ENCODE assay signal across 24 mouse cellular contexts in the genomic region with DNA sequence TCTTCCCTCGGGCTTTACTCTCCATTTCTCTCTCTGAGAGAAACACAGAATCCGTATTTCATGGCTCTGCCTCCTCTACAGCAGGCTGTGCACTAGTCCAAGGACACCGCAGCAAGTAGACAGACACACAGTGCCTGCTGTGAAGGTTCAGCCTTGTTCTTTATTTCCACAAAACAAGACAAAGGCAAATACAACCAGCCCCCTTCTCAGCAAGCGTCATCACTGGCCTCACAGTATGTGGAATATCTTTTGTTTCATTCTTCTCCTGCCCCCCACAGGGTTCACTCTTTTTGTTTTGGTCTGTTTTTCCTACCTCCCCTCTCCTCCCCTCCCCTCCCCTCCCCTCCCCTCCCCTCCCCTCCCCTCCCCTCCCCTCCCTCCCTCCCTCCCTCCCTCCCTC. TPM values are rescaled to one million over a fixed set of nuclear protein-coding genes. Genes with fewer than 3 reads are reported as not detected.
"Had no signal": no experiment of that assay in that cellular context is flagged by ENCODE, and none has a peak within 500 bp of the region (broad histone marks: within the 10 kb centered on the region; RNA-seq: fewer than 3 reads in every experiment).

No protein-coding gene starts in this region.

- H3K9me3 ChIP-seq: lung, embryonic 15.5 days; megakaryocyte, embryonic 14.5 days; midbrain, embryonic 13.5 days; midbrain, embryonic 15.5 days; neural tube, embryonic 12.5 days had no signal

- H3K36me3 ChIP-seq: lung, embryonic 15.5 days; midbrain, embryonic 13.5 days; midbrain, embryonic 15.5 days; neural tube, embryonic 12.5 days had no signal

- H3K9ac ChIP-seq: lung, embryonic 15.5 days; midbrain, embryonic 13.5 days; midbrain, embryonic 15.5 days; neural tube, embryonic 12.5 days had no signal

- DNase-seq: lung, adult 2 months; lung, postnatal 14 days; lung, postnatal 36 days; right cerebral cortex, postnatal 14 days; thymus, adult 18-20 months; thymus, postnatal 14 days; thymus, postnatal 36 days had no signal

- H3K4me3 ChIP-seq: lung, embryonic 15.5 days; megakaryocyte, embryonic 14.5 days; midbrain, embryonic 13.5 days; midbrain, embryonic 15.5 days; neural tube, embryonic 12.5 days had no signal

- H3K27ac ChIP-seq: lung, embryonic 15.5 days; macrophage; midbrain, embryonic 13.5 days; midbrain, embryonic 15.5 days; neural tube, embryonic 12.5 days had no signal

- H3K4me2 ChIP-seq: lung, embryonic 15.5 days; midbrain, embryonic 11.5 days; midbrain, embryonic 13.5 days; midbrain, embryonic 15.5 days; neural tube, embryonic 12.5 days had no signal

- H3K27me3 ChIP-seq: lung, embryonic 15.5 days; megakaryocyte, embryonic 14.5 days; midbrain, embryonic 13.5 days; midbrain, embryonic 15.5 days; neural tube, embryonic 12.5 days had no signal

- ATAC-seq: lung, postnatal 0 days; midbrain, embryonic 13.5 days; midbrain, embryonic 15.5 days had no signal

RNA-seq across cellular contexts. Expression of a gene that starts 15.1 kb away (rescaled TPM):
- total RNA-seq: monocyte, adult 5-6 weeks had no signal

RNA-seq across cellular contexts. Expression of a gene that starts 40.5 kb away (rescaled TPM):
- total RNA-seq: megakaryocyte progenitor cell, adult 5-6 weeks; midbrain, postnatal 0 days; monocyte, adult 5-6 weeks; neutrophil, adult 5-6 weeks had no signal
- polyA plus RNA-seq: lung, adult 2 months; macrophage; midbrain, embryonic 13.5 days; midbrain, embryonic 15.5 days; neural tube, embryonic 12.5 days; neural tube, embryonic 14.5 days; spleen, adult 2 months; stomach, embryonic 14.5 days; stomach, embryonic 16.5 days; thymus, postnatal 0 days had no signal
